Mouse (Mus musculus): Measurements from ENCODE around the gene Vsnl1. TPM values are rescaled to one million over a fixed set of nuclear protein-coding genes. Genes with fewer than 3 reads are reported as not detected.

Vsnl1 gene
- total RNA-seq, 2 experiments from 2014 or later = 32.4 to 53.0 TPM

DNA sequence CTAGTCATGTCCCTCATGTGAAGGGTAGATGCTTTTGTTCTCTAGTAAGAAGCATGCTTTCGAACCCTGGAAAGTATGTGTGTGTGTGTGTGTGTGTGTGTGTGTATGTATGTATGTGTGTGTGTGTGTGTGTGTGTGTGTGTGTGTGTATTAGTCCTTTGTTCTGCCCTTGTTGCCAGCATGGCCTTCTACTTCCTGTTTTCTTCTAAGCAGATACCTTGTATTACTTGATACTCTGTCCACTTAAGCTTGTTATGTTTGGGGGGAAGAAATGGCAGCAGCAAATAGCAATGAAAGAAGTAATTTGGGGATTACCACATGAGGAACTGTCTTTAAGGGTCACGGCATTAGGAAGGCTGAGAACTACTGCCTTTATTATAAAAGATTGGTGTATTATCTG, 159.8 kb downstream of the Vsnl1 start:
- DNase-seq = no peak

Small RNA genes within 50 kb of the gene (microRNA-seq; reads per million reads assigned to microRNA genes)
- gene Mir7675 = not detected

Other genes with a start within 250 kb of the Vsnl1 start
- gene Msgn1, start 227.6 kb downstream of the Vsnl1 start, total RNA-seq (2021) = not detected
- 1 to 10 TPM; 2.5 to 2.7 TPM for gene Gen1, start 170.8 kb downstream of the Vsnl1 start, total RNA-seq (2021)
- 10 to 100 TPM; 38.0 to 42.5 TPM for gene Smc6, start 170.7 kb downstream of the Vsnl1 start, total RNA-seq (2021)
- gene Rad51ap2, start 19.5 kb upstream of the Vsnl1 start, total RNA-seq (2021) = under 1 TPM; 0.10 to 0.20 TPM

Measured in adrenal gland, postnatal 36 days (tissue).